21 mouse cellular contexts compared by ENCODE assay signal in genomic region chr19:53136336-53137090, GRCm38 (mm10). TPM values are rescaled to one million over a fixed set of nuclear protein-coding genes. Genes with fewer than 3 reads are reported as not detected.
A peak's percentile ranks its signal among the peaks of the same experiment; 100 is the strongest.
DNase-seq lines count a peak whose midpoint lies in the region; ATAC-seq and TF ChIP-seq lines count a peak whose summit lies in the region.
"Had no signal": no experiment of that assay in that cellular context is flagged by ENCODE, and none has a peak within 500 bp of the region (broad histone marks: within the 10 kb centered on the region; RNA-seq: fewer than 3 reads in every experiment).

No protein-coding gene starts in this region.

- H3K27me3 ChIP-seq in embryonic facial prominence, embryonic 11.5 days (ENCODE audit: control insufficient read depth, insufficient read depth, low read length) = no peaks in the 10 kb centered on the region
- H3K27me3 ChIP-seq in embryonic facial prominence, embryonic 10.5 days (replicated peaks; ENCODE audit: low read depth, poor library complexity, severe bottlenecking) = peaks cover 14% of the 10 kb centered on the region
- no peaks in the 10 kb centered on the region for H3K27me3 ChIP-seq in intestine, embryonic 14.5 days (replicated peaks; ENCODE audit: control insufficient read depth, insufficient read depth, low read length)
- H3K27me3 ChIP-seq in intestine, postnatal 0 days (replicated peaks; ENCODE audit: control insufficient read depth, insufficient read depth, low read length) = no peaks in the 10 kb centered on the region
- no peaks in the 10 kb centered on the region for H3K27me3 ChIP-seq in limb, embryonic 14.5 days (ENCODE audit: control insufficient read depth, insufficient read depth, low read length)
- H3K27me3 ChIP-seq in stomach, postnatal 0 days (ENCODE audit: control insufficient read depth, insufficient read depth, low read length) = no peaks in the 10 kb centered on the region
- H3K27me3 ChIP-seq: heart, embryonic 15.5 days had no signal

- no peak overlapping the region; the same call in 1 of the 2 replicates for H3K27ac ChIP-seq in embryonic facial prominence, embryonic 11.5 days (replicated peaks; ENCODE audit: low read depth, low read length)
- no peak overlapping the region for H3K27ac ChIP-seq in embryonic facial prominence, embryonic 10.5 days (replicated peaks)
- no peak overlapping the region for H3K27ac ChIP-seq in intestine, embryonic 14.5 days (ENCODE audit: low read depth)
- no peak overlapping the region for H3K27ac ChIP-seq in intestine, postnatal 0 days (ENCODE audit: low read depth, low read length)
- no peak overlapping the region for H3K27ac ChIP-seq in limb, embryonic 14.5 days (replicated peaks; ENCODE audit: low read depth, low read length)
- no peak overlapping the region for H3K27ac ChIP-seq in stomach, postnatal 0 days (replicated peaks)
- H3K27ac ChIP-seq: forebrain, embryonic 12.5 days; heart, adult 2 months; heart, embryonic 15.5 days; hindbrain, embryonic 10.5 days; hindbrain, embryonic 14.5 days had no signal

- no peak for TF ChIP-seq CTCF in intestine, postnatal 0 days (IDR thresholded peaks at IDR 0.05; ENCODE audit: low read depth)
- TF ChIP-seq CTCF in stomach, postnatal 0 days (IDR thresholded peaks at IDR 0.05; ENCODE audit: low read depth) = no peak

- no peak for TF ChIP-seq EP300 in stomach, postnatal 0 days (optimal IDR thresholded peaks at IDR 0.05)

- WGBS in embryonic facial prominence, embryonic 11.5 days = 54% methylated on average over 13 of the region's 13 CpGs
- 64% methylated on average over 13 of the region's 13 CpGs for WGBS in embryonic facial prominence, embryonic 10.5 days
- WGBS in intestine, embryonic 14.5 days = 69% methylated on average over 13 of the region's 13 CpGs
- 70% methylated on average over 13 of the region's 13 CpGs for WGBS in intestine, postnatal 0 days
- WGBS in limb, embryonic 14.5 days = 45% methylated on average over 13 of the region's 13 CpGs
- WGBS in stomach, postnatal 0 days = 69% methylated on average over 13 of the region's 13 CpGs

- H3K4me2 ChIP-seq in embryonic facial prominence, embryonic 11.5 days (ENCODE audit: low read depth, low read length) = no peak overlapping the region
- H3K4me2 ChIP-seq in intestine, embryonic 14.5 days (ENCODE audit: low read length) = no peak overlapping the region
- H3K4me2 ChIP-seq in intestine, postnatal 0 days (replicated peaks; ENCODE audit: low read depth) = no peak overlapping the region
- H3K4me2 ChIP-seq in limb, embryonic 14.5 days (replicated peaks; ENCODE audit: low read depth, low read length, severe bottlenecking) = no peak overlapping the region
- no peak overlapping the region for H3K4me2 ChIP-seq in stomach, postnatal 0 days (replicated peaks; ENCODE audit: low read depth)
- H3K4me2 ChIP-seq: forebrain, embryonic 12.5 days; heart, embryonic 11.5 days; heart, embryonic 15.5 days; hindbrain, embryonic 14.5 days had no signal

- no peaks in the 10 kb centered on the region for H3K9me3 ChIP-seq in embryonic facial prominence, embryonic 11.5 days (replicated peaks; ENCODE audit: control insufficient read depth, low read length)
- no peaks in the 10 kb centered on the region for H3K9me3 ChIP-seq in embryonic facial prominence, embryonic 10.5 days
- H3K9me3 ChIP-seq in intestine, embryonic 14.5 days (ENCODE audit: control insufficient read depth, low read length) = no peaks in the 10 kb centered on the region
- H3K9me3 ChIP-seq in intestine, postnatal 0 days (ENCODE audit: control insufficient read depth) = no peaks in the 10 kb centered on the region
- no peaks in the 10 kb centered on the region for H3K9me3 ChIP-seq in limb, embryonic 14.5 days (ENCODE audit: control insufficient read depth, low read length)
- no peaks in the 10 kb centered on the region for H3K9me3 ChIP-seq in stomach, postnatal 0 days (ENCODE audit: control insufficient read depth, low read length)
- H3K9me3 ChIP-seq: forebrain, embryonic 12.5 days; heart, embryonic 15.5 days; hindbrain, embryonic 10.5 days had no signal

- H3K4me1 ChIP-seq in embryonic facial prominence, embryonic 11.5 days (ENCODE audit: control insufficient read depth, insufficient read depth, low read length) = peaks cover 3% of the 10 kb centered on the region; the same call in 1 of the 2 replicates
- H3K4me1 ChIP-seq in embryonic facial prominence, embryonic 10.5 days = peaks cover 50% of the 10 kb centered on the region
- 0 out of 2 replicates have a peak, but pooled peaks cover 4% of the 10 kb centered on the region for H3K4me1 ChIP-seq in intestine, embryonic 14.5 days (replicated peaks; ENCODE audit: control insufficient read depth, insufficient read depth, low read length)
- H3K4me1 ChIP-seq in intestine, postnatal 0 days (replicated peaks; ENCODE audit: control insufficient read depth, insufficient read depth, low read length) = peaks cover 5% of the 10 kb centered on the region; the same call in 1 of the 2 replicates
- H3K4me1 ChIP-seq in limb, embryonic 14.5 days (ENCODE audit: control insufficient read depth, insufficient read depth, low read length) = peaks cover 14% of the 10 kb centered on the region
- H3K4me1 ChIP-seq in stomach, postnatal 0 days (replicated peaks; ENCODE audit: control insufficient read depth, insufficient read depth) = no peaks in the 10 kb centered on the region

- no peak for TF ChIP-seq POLR2A in limb, embryonic 14.5 days (IDR thresholded peaks at IDR 0.05; ENCODE audit: borderline replicate concordance, extremely low read depth, insufficient read depth, insufficient read length)

- ATAC-seq in embryonic facial prominence, embryonic 11.5 days (replicated peaks; ENCODE audit: insufficient number of reproducible peaks, low FRiP score, low TSS enrichment, low read depth) = peak; percentile 21; the same call in 1 of the 2 replicates
- ATAC-seq in intestine, embryonic 14.5 days (replicated peaks; ENCODE audit: low FRiP score, low TSS enrichment, low read depth) = no peak
- no peak for ATAC-seq in intestine, postnatal 0 days
- no peak for ATAC-seq in limb, embryonic 14.5 days (ENCODE audit: low FRiP score, low read depth)
- no peak for ATAC-seq in stomach, postnatal 0 days (ENCODE audit: low FRiP score, low TSS enrichment)
- ATAC-seq: intestine, embryonic 16.5 days had no signal

- H3K4me3 ChIP-seq in embryonic facial prominence, embryonic 11.5 days (ENCODE audit: low read depth, low read length) = no peak overlapping the region
- no peak overlapping the region for H3K4me3 ChIP-seq in embryonic facial prominence, embryonic 10.5 days
- H3K4me3 ChIP-seq in intestine, embryonic 14.5 days (ENCODE audit: low read depth, low read length) = no peak overlapping the region
- H3K4me3 ChIP-seq in intestine, postnatal 0 days (ENCODE audit: low read depth, low read length) = no peak overlapping the region
- no peak overlapping the region for H3K4me3 ChIP-seq in limb, embryonic 14.5 days (replicated peaks; ENCODE audit: low read length)
- H3K4me3 ChIP-seq in stomach, postnatal 0 days (ENCODE audit: low read depth, low read length) = no peak overlapping the region
- H3K4me3 ChIP-seq: erythroblast, embryonic 14.5 days; forebrain, embryonic 12.5 days; heart, adult 2 months; heart, embryonic 15.5 days; hindbrain, embryonic 10.5 days had no signal

- no peaks in the 10 kb centered on the region for H3K36me3 ChIP-seq in embryonic facial prominence, embryonic 11.5 days (replicated peaks; ENCODE audit: control insufficient read depth, insufficient read depth, low read depth, low read length)
- no peaks in the 10 kb centered on the region for H3K36me3 ChIP-seq in embryonic facial prominence, embryonic 10.5 days (replicated peaks)
- no peaks in the 10 kb centered on the region for H3K36me3 ChIP-seq in intestine, embryonic 14.5 days (ENCODE audit: control insufficient read depth, insufficient read depth, low read length)
- H3K36me3 ChIP-seq in intestine, postnatal 0 days (ENCODE audit: control insufficient read depth, insufficient read depth) = no peaks in the 10 kb centered on the region
- no peaks in the 10 kb centered on the region for H3K36me3 ChIP-seq in limb, embryonic 14.5 days (ENCODE audit: control insufficient read depth, insufficient read depth, low read length)
- no peaks in the 10 kb centered on the region for H3K36me3 ChIP-seq in stomach, postnatal 0 days (ENCODE audit: control insufficient read depth, insufficient read depth, low read length)
- H3K36me3 ChIP-seq: forebrain, embryonic 12.5 days; heart, embryonic 15.5 days; hindbrain, embryonic 10.5 days had no signal

- DNase-seq in embryonic facial prominence, embryonic 11.5 days (ENCODE audit: low spot score) = no peak
- DNase-seq in embryonic facial prominence, embryonic 10.5 days (ENCODE audit: low spot score) = no peak
- DNase-seq in intestine, embryonic 14.5 days (ENCODE audit: low spot score) = peak; percentile 4
- peak; percentile 41 for DNase-seq in retina, postnatal 1 day
- DNase-seq in retina, embryonic 14.5 days (ENCODE audit: low spot score) = no peak
- peak; percentile 32 for DNase-seq in limb, embryonic 14.5 days (ENCODE audit: low spot score)
- DNase-seq in stomach, postnatal 0 days (ENCODE audit: low spot score) = no peak
- DNase-seq: adrenal gland, postnatal 10 days; cerebellum, adult 11-12 months; cerebellum, adult 9-11 months; cerebellum, postnatal 36 days; gastrocnemius, postnatal 36 days; heart, adult 2 months had no signal

- no peak overlapping the region for H3K9ac ChIP-seq in embryonic facial prominence, embryonic 11.5 days (replicated peaks; ENCODE audit: low read length)
- H3K9ac ChIP-seq in intestine, embryonic 14.5 days (ENCODE audit: low read length) = no peak overlapping the region
- H3K9ac ChIP-seq in intestine, postnatal 0 days (ENCODE audit: low read depth, low read length) = no peak overlapping the region
- no peak overlapping the region for H3K9ac ChIP-seq in limb, embryonic 14.5 days (ENCODE audit: low read depth, low read length, severe bottlenecking)
- H3K9ac ChIP-seq in stomach, postnatal 0 days (ENCODE audit: low read length) = no peak overlapping the region
- H3K9ac ChIP-seq: forebrain, embryonic 12.5 days; heart, embryonic 15.5 days; hindbrain, embryonic 14.5 days had no signal

RNA-seq across cellular contexts. Expression of gene Add3, which starts 3.7 kb away (rescaled TPM):
- 76.6 and 84.8 TPM in 2 replicates for polyA plus RNA-seq in embryonic facial prominence, embryonic 11.5 days (2014; fragmentation: Nextera tagmentation; extraction: Ambion mirVana)
- 61.7 and 67.2 TPM in 2 replicates for polyA plus RNA-seq in embryonic facial prominence, embryonic 10.5 days (2016; fragmentation: Nextera tagmentation; extraction: Ambion mirVana)
- 115 and 120 TPM in 2 replicates for polyA plus RNA-seq in intestine, embryonic 14.5 days (2014; fragmentation: Nextera tagmentation; extraction: Ambion mirVana)
- 46.8 and 50.9 TPM in 2 replicates for polyA plus RNA-seq in intestine, postnatal 0 days (2015; fragmentation: Nextera tagmentation; extraction: Ambion mirVana)
- 46.8 and 53.0 TPM in 2 replicates for polyA plus RNA-seq in limb, embryonic 14.5 days (2012; rRNA removed)
- 89.5 and 97.3 TPM in 2 replicates for polyA plus RNA-seq in limb, embryonic 14.5 days (2014; fragmentation: Nextera tagmentation; extraction: Ambion mirVana)
- 48.2 and 52.4 TPM in 2 replicates for polyA plus RNA-seq in stomach, postnatal 0 days (2015; fragmentation: Nextera tagmentation; extraction: Ambion mirVana)

Comparison
In these comparisons a context has a peak if more than half of its experiments do, and no peak if none do; other contexts are left out.
1. DNase-seq: peak in intestine, embryonic 14.5 days (single experiment), retina, postnatal 1 day (single experiment) and limb, embryonic 14.5 days (single experiment); none in embryonic facial prominence, embryonic 11.5 days (single experiment), embryonic facial prominence, embryonic 10.5 days (single experiment), retina, embryonic 14.5 days (single experiment) and stomach, postnatal 0 days (single experiment).